Mouse (Mus musculus) heart, postnatal 25 days (tissue): Measurements from ENCODE around the gene Rgs16. TPM values are rescaled to one million over a fixed set of nuclear protein-coding genes. Genes with fewer than 3 reads are reported as not detected.

Experiments used
- DNase-seq: peaks from one replicate; pipeline ENCODE4 v3.0.0; 2022; ENCODE audit warnings: low spot score
- intact Hi-C: fragments of 180-260 bp; cut with DNase I; formaldehyde crosslinking; loops from one replicate; pipeline ENCODE4 v1.15.1; 2025
- total RNA-seq, 2 experiments: library from RNA; stranded (reverse); gene quantifications; 2 replicates each; pipeline ENCODE4 v1.2.3; 2021

Rgs16 gene
- total RNA-seq, result 1 to 10 TPM; 1.4 to 2.4 TPM

DNA sequence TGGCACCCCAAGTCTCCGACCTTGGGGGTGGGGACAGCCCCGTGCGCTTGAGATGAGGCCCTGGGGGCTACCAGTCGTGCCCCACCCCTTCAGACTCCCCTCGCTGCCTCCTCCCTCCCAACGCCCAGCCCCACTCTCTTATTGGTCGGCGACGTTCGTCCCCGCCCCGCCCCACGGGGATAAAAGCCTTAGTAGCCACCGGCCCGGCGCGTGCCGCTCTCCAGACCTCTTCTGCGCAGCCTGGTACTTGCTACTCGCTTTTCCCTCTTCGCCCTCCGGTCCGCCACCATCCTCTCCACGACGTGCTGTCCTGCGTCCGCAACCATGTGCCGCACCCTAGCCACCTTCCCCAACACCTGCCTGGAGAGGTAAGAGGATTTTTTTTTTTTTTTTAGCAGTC lies at the start of gene Rgs16:
TSS of gene Rgs16 (plus strand) at position 205 of the 400 bp plus-strand sequence.
- intact Hi-C loops, result loop anchor here (5.0 kb wide), 1 partner anchor 98 kb away; no protein-coding TSS in a partner anchor
- peak; percentile 67 for DNase-seq

DNA sequence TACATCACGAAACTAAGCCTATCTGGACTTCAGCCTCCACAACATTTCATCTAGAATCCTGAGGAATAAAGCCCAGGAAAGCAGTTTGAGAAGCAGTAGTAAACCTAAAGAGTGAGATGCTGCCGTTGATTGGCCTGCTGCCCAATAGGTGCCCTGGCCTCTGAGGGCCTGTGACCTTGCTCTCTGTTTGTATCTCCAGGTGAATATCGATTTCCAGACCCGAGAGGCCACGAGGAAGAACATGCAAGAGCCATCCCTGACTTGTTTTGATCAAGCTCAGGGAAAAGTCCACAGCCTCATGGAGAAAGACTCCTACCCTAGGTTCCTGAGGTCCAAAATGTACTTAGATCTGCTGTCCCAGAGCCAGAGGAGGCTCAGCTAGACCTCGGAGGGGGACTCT lies 47.6 kb upstream of the Rgs16 start:
- DNase-seq, result no peak
- intact Hi-C loops, result no loop called here

DNA sequence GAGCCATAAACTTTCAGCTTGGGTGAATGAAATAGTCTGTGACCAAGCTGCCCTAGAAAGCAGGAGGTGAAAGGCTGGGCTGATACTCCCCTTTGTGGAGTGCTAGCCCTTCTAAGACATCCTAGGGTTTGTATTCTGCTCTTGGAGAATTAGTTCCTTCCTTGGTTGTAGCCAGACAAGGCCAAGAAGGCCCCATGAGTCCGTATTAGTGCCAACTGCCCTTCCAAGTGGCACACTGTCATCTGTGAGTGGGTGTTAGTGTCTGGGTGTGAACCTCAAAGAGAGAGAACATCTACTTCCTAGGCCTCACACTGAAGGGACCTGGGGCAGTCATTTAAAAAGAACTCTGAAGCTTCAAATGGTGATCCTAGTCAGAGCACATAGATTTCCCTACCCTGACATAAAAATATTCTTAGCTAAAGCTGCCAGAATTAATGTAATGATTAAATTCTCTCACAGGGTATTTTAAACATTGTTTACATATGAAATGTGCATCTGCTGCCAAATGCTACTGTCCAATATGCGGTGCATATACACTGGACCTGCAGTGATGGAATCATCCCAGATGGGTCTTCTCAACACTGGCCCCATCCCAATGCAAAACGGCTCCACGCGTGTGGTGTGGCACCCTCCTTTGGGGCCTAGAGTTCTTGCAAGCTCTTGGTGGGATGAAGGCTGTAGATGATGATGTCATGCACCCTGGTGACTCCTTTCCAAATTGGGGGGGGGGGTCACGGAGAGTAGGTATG lies 45.6 kb upstream of the Rgs16 start:
- intact Hi-C loops, result no loop called here
- no peak for DNase-seq

DNA sequence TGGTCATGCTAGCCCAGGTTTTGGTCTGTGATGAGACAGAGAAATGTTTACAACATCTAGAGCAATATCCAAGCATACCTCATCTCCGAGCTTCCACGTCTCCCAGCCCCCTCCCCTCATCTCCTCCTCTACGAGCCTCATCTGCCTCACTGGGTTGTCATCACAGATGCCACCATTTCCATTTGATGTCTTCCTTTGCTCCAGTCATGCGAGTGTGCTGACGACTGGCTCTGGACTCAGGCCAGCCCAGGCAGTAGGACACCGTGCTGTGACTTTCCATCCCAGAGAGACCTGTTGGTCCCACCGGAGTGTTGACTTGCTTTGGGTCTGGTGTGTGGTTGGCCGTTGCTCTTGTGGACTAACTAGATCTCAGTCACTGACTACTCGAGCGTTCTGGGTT lies 44.8 kb upstream of the Rgs16 start:
- intact Hi-C loops, result no loop called here

DNA sequence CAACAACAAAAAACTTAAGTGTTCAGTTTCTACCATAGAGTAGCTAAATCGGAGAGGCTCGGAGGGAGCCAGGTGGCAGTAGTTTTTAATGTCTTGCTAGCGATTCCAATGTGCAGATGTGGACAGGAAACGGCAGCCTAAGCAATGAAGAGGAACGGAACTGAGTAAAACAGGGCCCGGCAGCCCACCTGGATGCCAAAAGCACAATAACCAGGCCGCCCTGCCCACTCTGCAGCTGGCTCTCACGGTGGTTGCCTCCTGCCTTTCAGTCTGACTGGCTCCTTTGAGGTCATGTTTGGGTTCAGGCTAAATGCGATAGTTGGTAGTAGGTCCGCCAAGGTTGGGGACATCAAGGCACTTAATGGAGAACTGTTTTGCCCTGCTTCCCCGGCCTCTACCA lies 44.1 kb upstream of the Rgs16 start:
- no peak for DNase-seq
- intact Hi-C loops, result no loop called here

More for the DNA sequence above, 44.8 kb upstream of the Rgs16 start:
- no peak for DNase-seq

DNA sequence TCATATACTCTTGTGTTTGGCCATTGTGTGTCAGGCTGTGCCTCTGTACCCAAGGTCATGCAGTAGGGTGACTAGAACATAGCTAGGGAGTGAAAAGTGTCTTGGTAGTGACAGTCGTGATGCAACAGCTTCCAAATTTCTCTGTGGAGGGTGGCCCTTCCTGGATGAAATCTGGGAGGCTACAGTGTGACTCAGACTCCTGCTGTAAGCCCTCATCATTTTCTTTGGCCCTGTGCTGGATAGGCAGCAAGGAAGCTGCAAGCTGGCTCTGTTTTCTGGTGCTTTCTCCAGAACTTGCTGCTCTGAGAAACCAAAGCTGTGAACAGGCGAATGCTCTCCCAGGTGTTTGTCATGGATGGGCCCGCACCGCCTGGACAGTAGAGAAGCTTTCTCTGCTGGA lies 43.6 kb upstream of the Rgs16 start:
- no peak for DNase-seq
- intact Hi-C loops, result no loop called here

DNA sequence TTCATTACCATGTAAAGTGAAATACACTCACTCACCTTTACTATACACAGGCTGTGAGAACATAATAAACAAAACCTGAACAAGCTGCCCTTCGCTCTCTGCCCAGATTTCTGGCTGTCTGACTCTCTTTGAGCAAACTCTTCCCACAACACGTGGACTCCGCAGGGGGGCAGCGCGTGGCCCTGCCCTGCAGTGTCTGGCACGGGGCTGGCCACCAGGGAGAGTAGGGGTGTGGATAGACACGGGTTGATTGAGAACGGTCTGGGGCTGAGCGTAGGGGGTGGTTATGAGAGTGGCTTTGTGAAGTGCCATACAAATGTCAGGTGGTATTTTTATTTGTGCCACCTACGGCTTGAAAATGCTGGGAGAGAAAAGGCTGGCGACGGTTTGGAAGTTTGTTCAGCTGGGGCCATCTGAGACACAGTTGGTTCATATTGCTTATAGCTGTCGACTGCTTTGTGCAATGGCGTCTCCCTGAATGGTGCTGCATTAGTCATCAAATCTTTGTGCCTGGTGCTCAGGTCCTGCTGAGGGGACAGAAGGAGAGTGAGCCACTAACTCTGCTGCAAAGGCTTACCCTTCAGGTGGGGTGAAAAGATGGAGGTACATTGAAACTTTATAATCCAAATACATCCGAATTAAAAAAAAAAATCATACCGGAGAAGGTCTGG lies 42.4 kb upstream of the Rgs16 start:
- intact Hi-C loops, result no loop called here
- DNase-seq, result no peak

DNA sequence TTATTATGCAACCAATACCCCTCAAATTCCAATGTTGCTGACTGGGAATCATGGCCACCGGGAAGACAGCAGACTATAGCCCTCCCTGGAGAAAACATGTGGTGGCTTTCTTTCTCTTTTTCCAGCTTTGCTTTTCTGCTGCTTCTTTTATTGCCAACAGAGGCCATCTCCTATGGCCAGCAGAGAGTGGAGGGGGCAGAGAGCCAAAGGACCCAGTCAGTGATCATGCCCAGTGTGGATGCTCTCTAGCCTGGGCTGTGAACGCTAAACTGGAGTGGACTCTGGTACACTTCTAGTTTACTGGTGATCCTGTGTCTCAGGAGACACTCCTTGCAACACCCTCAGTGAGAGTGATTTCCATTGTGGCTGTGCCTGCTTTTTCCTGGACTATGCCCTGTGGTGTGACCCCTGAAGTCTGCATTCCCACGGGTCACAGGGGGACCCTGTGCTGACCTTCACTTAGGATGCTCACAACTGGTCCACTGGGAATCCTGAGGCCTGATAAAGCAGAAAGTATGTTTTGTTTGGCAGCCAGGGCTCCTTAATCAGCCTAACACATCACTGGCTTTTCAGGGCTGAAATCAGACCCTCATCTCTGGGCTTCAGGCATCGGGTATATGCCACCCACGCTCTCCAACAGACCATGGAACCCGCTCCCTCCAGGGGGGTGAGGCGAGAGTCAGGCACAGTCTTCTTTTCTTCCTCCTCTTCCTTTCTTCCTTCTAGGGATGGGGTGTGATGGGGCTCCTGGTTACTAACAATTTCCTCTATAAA lies 41.7 kb upstream of the Rgs16 start:
- intact Hi-C loops, result no loop called here
- no peak for DNase-seq

DNA sequence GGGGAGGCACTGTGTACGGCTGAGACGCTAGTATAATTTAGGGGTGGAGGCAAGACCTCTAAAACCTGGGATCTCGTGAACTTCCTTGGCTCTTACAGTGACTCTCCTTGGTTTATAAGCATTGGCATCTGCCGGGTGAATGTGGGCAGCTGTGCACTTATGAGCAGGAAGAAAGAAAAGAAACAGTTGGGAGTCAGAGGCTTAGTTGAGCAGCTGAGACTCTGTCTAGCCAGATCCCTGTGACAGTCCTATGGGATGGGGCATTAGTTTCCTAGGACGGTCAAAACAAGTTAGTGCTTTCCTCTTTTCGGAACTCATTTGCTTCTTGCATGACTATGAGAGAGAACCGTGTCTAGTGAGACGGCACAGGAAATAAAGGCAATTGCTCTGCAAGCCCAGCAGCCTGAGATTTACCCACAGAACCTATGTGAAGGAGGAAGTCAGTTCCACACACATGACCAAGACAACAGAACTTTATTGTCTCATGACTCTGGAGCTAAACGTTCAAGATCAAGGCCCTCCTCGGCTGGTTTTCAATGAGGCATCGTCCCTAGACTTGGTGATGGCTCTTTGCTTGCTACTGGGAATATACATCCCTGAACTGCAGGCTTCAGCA lies 39.6 kb upstream of the Rgs16 start:
- intact Hi-C loops, result no loop called here
- no peak for DNase-seq

DNA sequence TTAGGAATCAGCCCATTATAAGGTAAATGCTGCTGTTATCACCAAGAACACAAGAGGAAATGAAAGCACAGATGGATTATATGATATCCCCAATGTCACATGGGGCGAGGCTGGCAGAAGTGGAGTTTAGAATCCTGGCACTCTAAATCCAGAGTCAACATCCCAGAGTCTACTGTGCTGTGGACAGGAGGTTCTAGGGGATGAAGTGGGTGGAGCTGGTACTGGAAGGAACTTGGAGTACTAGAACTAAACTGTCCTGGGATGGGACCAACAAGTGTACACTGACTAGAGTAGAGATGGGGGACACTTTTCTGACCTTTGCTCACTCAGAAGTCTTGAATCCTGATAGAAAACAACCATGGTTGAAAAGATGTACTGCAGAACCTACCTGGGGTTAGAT lies 38.7 kb upstream of the Rgs16 start:
- DNase-seq, result no peak
- intact Hi-C loops, result no loop called here

DNA sequence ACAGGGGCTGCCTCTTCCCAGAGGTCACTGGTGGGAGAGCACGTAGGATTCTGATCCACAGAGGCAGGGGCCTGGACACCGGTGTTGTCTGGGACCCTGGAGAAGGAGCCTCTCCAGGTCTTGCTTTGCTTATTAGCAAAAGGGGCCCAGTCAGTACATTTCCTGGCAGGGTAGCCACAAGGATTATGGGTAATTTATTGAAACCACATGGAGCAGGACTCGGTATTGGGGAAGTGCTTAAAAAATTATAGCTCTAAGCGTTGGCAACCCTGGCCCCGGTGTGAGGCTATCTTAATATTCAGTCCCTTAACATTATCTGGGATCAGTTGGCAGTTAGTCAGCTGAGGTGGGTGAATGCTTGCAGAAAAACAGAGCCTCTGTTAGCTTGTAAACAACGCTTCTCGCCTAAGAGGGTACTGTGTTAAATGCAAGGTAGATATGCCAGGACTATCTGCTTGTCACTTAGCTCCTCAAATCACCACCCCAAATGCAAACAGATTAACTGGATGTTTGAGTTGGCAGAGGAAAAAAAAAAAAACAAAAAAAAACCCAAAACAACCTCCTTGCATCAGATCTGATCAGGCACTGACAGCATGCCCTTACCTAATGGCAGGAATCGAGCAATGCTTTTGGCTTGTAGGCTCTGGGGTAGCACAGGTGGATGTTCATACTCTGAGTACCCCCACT lies 37.8 kb upstream of the Rgs16 start:
- intact Hi-C loops, result no loop called here
- no peak for DNase-seq

DNA sequence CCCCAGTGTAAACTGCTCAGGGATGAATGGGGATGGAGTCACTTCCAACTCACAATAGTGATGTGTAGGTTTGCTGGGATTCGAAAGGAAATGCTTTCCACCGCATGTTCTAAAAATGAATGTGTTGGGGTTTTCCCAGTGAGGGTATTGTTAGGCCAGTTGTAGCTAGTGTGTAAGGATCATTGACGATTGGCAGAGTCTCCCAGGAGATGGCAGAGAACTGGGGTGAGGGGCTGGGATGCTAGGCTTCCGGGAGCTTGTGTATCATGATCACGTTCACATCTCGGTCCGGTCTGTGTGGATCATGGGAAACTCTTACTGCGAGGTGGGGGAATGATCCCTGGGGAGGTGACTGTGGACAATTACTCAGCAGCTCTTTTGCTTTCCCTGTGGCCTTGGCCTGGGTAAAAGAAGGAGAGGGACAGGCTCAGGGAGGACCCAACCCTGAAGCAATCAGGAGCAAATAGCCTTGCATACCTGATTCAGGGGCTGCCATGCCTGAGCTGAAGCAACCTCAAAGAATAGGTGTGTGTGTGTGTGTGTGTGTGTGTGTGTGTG lies 37.2 kb upstream of the Rgs16 start:
- intact Hi-C loops, result no loop called here
- DNase-seq, result no peak

DNA sequence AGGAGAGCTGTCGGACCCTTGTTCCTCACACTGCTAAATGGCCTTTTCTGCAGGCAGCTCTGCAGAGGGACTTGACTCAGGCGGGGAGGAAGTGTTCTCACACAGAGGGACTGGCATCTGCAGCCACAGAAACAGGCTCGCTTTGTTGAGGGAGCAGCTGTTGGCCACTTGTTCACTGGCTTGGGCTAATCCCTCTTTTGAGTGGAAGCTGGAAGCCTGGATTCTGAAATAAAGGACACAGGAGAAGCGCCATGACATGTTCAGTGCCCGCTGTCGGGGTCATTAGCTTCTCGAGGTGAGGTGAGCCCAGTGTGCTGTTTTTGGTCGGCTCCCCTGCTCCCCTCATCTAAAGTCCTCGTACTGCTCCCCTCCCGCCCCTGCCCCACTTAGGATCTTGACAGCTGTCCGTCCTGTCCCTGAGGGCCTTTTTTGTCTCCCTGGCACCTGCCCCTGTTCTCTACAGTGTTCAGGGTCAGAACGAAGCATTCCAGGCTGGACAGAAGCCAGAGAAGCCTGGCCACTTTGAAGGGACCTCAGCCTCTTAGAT lies 36.6 kb upstream of the Rgs16 start:
- no peak for DNase-seq

DNA sequence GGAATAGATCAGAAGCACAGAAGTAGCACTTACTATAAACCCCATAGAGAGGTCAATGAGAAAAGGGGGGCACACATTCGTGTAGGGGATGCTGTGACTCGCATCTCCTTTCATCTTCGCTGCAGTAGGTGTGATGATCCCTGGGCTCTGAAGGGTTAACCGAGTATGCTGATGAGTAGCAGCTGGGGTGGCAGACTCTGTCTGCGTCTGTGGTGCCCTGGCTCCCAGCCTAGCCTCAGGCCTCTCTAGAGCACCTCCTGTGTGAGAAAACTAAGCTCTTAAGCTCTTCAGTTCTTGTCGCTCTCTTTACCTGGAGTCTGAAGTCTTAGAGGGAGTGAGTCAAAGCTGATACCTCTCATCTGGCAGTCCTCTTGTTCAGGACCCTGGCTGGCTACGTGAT lies 36.0 kb upstream of the Rgs16 start:
- intact Hi-C loops, result no loop called here

More for the DNA sequence above, 36.6 kb upstream of the Rgs16 start:
- intact Hi-C loops, result no loop called here

DNA sequence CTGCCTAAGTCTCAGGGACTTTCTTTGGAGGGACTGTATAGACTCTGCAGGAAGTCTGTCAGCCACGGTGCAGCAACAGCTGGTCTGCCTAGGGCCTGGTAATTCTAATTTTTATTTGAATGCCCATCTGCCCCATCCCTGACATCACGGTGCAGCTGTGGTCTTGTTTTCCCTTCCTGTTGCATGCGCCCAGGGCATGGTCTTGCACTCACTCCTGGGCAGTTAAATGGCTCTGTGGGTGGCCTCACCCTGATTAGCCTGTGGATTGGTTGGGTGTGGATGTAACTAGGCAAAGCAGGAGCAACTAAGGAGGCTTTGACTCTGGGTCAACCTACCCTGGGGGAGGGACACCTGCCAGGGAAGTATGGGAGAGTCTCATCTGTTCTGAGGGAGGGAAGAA lies 35.2 kb upstream of the Rgs16 start:
- no peak for DNase-seq
- intact Hi-C loops, result no loop called here

More for the DNA sequence above, 36.0 kb upstream of the Rgs16 start:
- DNase-seq, result no peak

DNA sequence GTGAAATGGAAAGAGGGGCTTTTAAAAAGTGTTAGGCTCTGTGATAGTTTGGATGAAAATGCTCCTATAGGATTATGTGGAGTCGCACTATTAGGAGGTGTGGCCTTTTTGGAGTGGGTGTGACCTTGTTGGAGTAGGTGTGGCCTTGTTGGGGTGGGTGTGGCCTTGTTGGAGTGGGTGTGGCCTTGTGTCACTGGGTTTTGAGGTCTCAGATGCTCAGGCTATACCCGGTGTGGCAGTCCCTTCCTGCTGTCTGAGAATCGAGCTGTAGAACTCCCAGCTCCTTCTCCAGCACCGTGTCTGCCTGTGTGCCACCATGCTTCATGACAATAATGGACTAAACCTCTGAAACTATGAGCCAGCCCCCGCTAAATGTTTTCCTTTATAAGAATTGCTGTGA lies 31.5 kb upstream of the Rgs16 start:
- no peak for DNase-seq
- intact Hi-C loops, result no loop called here

DNA sequence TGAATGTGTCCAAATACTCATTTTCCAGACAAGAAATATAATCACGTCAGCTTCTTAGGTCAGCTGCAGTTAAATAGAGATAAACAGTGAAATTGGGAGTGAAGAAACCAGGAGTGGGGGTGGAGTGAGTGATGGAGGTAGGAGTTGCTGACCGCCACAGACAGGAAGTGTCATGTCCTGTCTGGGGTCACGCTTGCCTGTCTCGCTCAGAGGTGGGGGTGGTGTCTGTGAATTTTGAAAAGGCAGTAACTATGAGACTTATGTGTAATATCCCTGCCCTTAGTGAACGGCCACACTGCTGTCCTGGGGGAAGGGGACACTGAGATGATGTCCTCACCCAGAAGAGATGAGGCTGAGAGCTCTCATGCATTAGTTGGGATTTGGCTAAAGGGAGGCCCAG lies 30.7 kb upstream of the Rgs16 start:
- no peak for DNase-seq
- intact Hi-C loops, result no loop called here

DNA sequence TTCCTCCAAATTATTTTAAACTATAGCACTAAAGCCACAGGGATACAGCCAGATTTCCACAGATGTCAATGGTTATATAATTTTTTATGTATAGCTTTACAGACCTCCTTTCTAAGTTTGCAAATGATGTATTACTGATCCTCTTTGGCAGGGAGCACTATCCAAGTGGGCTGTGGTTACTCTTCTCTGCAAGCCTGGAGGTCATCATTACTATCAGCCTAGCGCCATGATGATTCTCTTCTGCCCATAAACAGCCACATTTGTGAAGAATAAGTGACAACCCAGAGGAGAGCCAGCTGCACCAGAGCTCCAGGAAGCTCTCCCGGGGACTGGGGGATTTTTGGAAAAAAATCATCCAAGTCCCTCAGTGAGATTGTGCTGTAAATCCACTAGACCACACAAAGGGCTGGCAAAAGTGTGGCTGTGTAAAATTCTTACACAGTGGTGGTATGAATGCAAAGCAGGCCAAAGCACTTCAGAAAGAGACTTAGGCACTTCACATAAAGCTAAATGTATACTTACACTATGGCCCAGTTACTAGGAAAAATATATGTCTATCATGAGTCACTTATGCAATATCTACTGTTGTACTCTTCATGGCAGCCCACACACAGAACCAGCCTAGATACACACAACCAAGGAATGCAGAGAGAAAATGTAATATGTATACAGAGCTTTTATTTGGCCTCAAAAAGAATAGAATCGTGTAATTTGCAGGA lies 28.4 kb upstream of the Rgs16 start:
- DNase-seq, result no peak
- intact Hi-C loops, result no loop called here

DNA sequence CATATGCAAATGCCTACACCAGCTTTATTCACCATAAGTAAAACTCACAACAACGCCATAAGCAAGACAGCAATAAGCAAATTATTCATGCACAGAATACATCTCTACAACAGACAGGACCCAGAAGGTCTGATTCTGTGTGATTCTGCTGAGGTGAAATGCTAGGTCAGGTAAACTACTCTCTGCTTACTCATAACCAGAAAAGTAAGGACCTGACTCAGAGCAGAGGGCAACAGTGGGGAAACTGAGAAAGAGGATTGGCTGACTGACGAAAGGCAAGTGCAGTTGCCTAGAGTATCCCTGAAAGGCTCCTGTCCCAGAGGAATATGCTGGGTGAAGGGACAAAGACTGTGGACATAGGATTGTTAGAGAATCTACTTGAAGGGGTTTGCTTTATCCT lies 27.5 kb upstream of the Rgs16 start:
- intact Hi-C loops, result no loop called here
- no peak for DNase-seq
